Mouse (Mus musculus) limb, embryonic 13.5 days (tissue): ENCODE measurements at regions not wholly inside any gene's neighbourhood (a gene's known extent, or its start where the extent isn't known, plus 50 kb on each side); places are given as distances from the start of the nearest gene placed in this dataset.

Experiments used
- ATAC-seq: fragments of 200-750 bp; cut with Nextera tagmentation; 2 replicates; pipeline ENCODE4 v1.8.0; 2017; ENCODE audit warnings: low read depth, moderate number of reproducible peaks, moderate TSS enrichment; ENCODE audit not compliant: low FRiP score
- H3K27ac ChIP-seq: fragments of 300-500 bp; sonication (generic); 2 replicates; pipeline ENCODE4 v1.5.1; 2015; ENCODE audit warnings: inconsistent platforms, mild to moderate bottlenecking, moderate library complexity
- H3K27me3 ChIP-seq: fragments of 300-500 bp; sonication (generic); 2 replicates; pipeline ENCODE4 v1.6.1; 2015; ENCODE audit warnings: mild to moderate bottlenecking, inconsistent platforms
- H3K36me3 ChIP-seq: fragments of 300-500 bp; sonication (generic); 2 replicates; pipeline ENCODE4 v1.6.1; 2015; ENCODE audit warnings: inconsistent platforms, mild to moderate bottlenecking, moderate library complexity
- H3K4me1 ChIP-seq: fragments of 300-500 bp; sonication (generic); 2 replicates; pipeline ENCODE4 v1.6.1; 2015; ENCODE audit warnings: inconsistent platforms
- H3K4me2 ChIP-seq: fragments of 300-500 bp; sonication (generic); replicated peaks from 2 replicates; pipeline ENCODE4 v1.6.1; 2015; ENCODE audit warnings: inconsistent platforms, mild to moderate bottlenecking, moderate library complexity
- H3K4me3 ChIP-seq: fragments of 300-500 bp; sonication (generic); 2 replicates; pipeline ENCODE4 v1.5.1; 2015; ENCODE audit warnings: moderate library complexity, mild to moderate bottlenecking, inconsistent platforms
- H3K9ac ChIP-seq: fragments of 300-500 bp; sonication (generic); 2 replicates; pipeline ENCODE4 v1.6.1; 2015; ENCODE audit warnings: mild to moderate bottlenecking, inconsistent platforms
- H3K9me3 ChIP-seq: fragments of 300-500 bp; sonication (generic); 2 replicates; pipeline ENCODE4 v1.6.1; 2016; ENCODE audit warnings: inconsistent platforms
- WGBS: fragments of 180-500 bp; shearing (Covaris S2); methylation state at CpG from one replicate; pipeline ENCODE4 v1.1.7; 2015; 5-methylcytosine and 5-hydroxymethylcytosine counted together

GRCm38 (mm10) chr5:102295564-102295963 lies 185.6 kb upstream of the Arhgap24 start:
- Histone ChIP-seq H3K9me3 (no peaks in the 10 kb centered on the region), H3K4me1 (no peaks in the 10 kb centered on the region), H3K27me3 (no peaks in the 10 kb centered on the region), H3K4me3 (no peak overlapping the region), H3K4me2 (no peak overlapping the region), H3K27ac (no peak overlapping the region), H3K9ac (no peak overlapping the region), H3K36me3 (no peaks in the 10 kb centered on the region)
- 88% methylated on average over 5 of the region's 5 CpGs for WGBS
- no peak for ATAC-seq

- no peaks in the 10 kb centered on the region for H3K9me3 ChIP-seq
- ATAC-seq = no peak
- no peak overlapping the region for H3K4me2 ChIP-seq
- no peaks in the 10 kb centered on the region for H3K27me3 ChIP-seq
- no peaks in the 10 kb centered on the region for H3K4me1 ChIP-seq
- H3K9ac ChIP-seq = no peak overlapping the region
- no peak overlapping the region for H3K4me3 ChIP-seq
- no peak overlapping the region for H3K27ac ChIP-seq
- H3K36me3 ChIP-seq = no peaks in the 10 kb centered on the region
These were observed 174.9 kb upstream of the Arhgap24 start for GRCm38 (mm10) chr5:102306309-102306708.

GRCm38 (mm10) chr5:102306718-102307117 lies 174.5 kb upstream of the Arhgap24 start:
- H3K4me1 ChIP-seq = no peaks in the 10 kb centered on the region
- no peak overlapping the region for H3K4me3 ChIP-seq
- H3K9ac ChIP-seq = no peak overlapping the region
- no peaks in the 10 kb centered on the region for H3K27me3 ChIP-seq
- ATAC-seq = no peak
- 61% methylated on average over 3 of the region's 3 CpGs for WGBS
- no peaks in the 10 kb centered on the region for H3K36me3 ChIP-seq
- no peaks in the 10 kb centered on the region for H3K9me3 ChIP-seq
- H3K27ac ChIP-seq = no peak overlapping the region
- H3K4me2 ChIP-seq = no peak overlapping the region

GRCm38 (mm10) chr5:102311570-102311969 lies 169.6 kb upstream of the Arhgap24 start:
- ATAC-seq = no peak
- Histone ChIP-seq H3K4me3 (no peak overlapping the region), H3K9ac (no peak overlapping the region), H3K27me3 (no peaks in the 10 kb centered on the region), H3K4me1 (no peaks in the 10 kb centered on the region), H3K9me3 (no peaks in the 10 kb centered on the region), H3K27ac (no peak overlapping the region), H3K4me2 (no peak overlapping the region), H3K36me3 (no peaks in the 10 kb centered on the region)

GRCm38 (mm10) chr5:102328197-102328784 lies 152.9 kb upstream of the Arhgap24 start:
- Histone ChIP-seq H3K4me1 (no peaks in the 10 kb centered on the region), H3K36me3 (no peaks in the 10 kb centered on the region), H3K9ac (no peak overlapping the region), H3K4me3 (no peak overlapping the region), H3K4me2 (no peak overlapping the region), H3K27ac (no peak overlapping the region), H3K9me3 (no peaks in the 10 kb centered on the region), H3K27me3 (no peaks in the 10 kb centered on the region)
- ATAC-seq = no peak
- 60% methylated on average over 2 of the region's 2 CpGs for WGBS

GRCm38 (mm10) chr5:102333894-102334293 lies 147.3 kb upstream of the Arhgap24 start:
- no peak overlapping the region for H3K4me3 ChIP-seq
- H3K27ac ChIP-seq = no peak overlapping the region
- WGBS = 70% methylated on average over 5 of the region's 5 CpGs
- H3K4me2 ChIP-seq = no peak overlapping the region
- no peaks in the 10 kb centered on the region for H3K36me3 ChIP-seq
- no peaks in the 10 kb centered on the region for H3K27me3 ChIP-seq
- no peak overlapping the region for H3K9ac ChIP-seq
- no peak for ATAC-seq
- H3K9me3 ChIP-seq = no peaks in the 10 kb centered on the region
- H3K4me1 ChIP-seq = no peaks in the 10 kb centered on the region

GRCm38 (mm10) chr5:102334442-102335197 lies 146.6 kb upstream of the Arhgap24 start:
- 56% methylated on average over 13 of the region's 13 CpGs for WGBS
- Histone ChIP-seq H3K4me2 (0 out of 2 replicates have a peak overlapping the region, but pooled peaks have one; percentile 9), H3K9ac (no peak overlapping the region), H3K27ac (no peak overlapping the region; the same call in 1 of the 2 replicates), H3K4me1 (no peaks in the 10 kb centered on the region), H3K4me3 (no peak overlapping the region), H3K36me3 (no peaks in the 10 kb centered on the region), H3K9me3 (no peaks in the 10 kb centered on the region), H3K27me3 (no peaks in the 10 kb centered on the region)
- ATAC-seq = no peak

GRCm38 (mm10) chr5:102366481-102366880 lies 114.7 kb upstream of the Arhgap24 start:
- WGBS = 57% methylated on average over 3 of the region's 3 CpGs
- H3K27me3 ChIP-seq = no peaks in the 10 kb centered on the region
- H3K9ac ChIP-seq = no peak overlapping the region
- H3K36me3 ChIP-seq = no peaks in the 10 kb centered on the region
- no peaks in the 10 kb centered on the region for H3K4me1 ChIP-seq
- H3K4me3 ChIP-seq = no peak overlapping the region
- no peak overlapping the region for H3K27ac ChIP-seq
- ATAC-seq = no peak
- peaks cover 4% of the 10 kb centered on the region; the same call in 1 of the 2 replicates for H3K9me3 ChIP-seq
- no peak overlapping the region for H3K4me2 ChIP-seq

GRCm38 (mm10) chr5:102373309-102373971 lies 107.8 kb upstream of the Arhgap24 start:
- Histone ChIP-seq H3K4me2 (peak overlapping the region; percentile 49), H3K9ac (no peak overlapping the region), H3K36me3 (no peaks in the 10 kb centered on the region), H3K27me3 (no peaks in the 10 kb centered on the region), H3K27ac (no peak overlapping the region), H3K4me1 (peaks cover 14% of the 10 kb centered on the region), H3K4me3 (0 out of 2 replicates have a peak overlapping the region, but pooled peaks have one; percentile 7), H3K9me3 (no peaks in the 10 kb centered on the region)
- 55% methylated on average over 6 of the region's 6 CpGs for WGBS
- peak; percentile 83 for ATAC-seq

GRCm38 (mm10) chr5:102373972-102374755 lies 107.0 kb upstream of the Arhgap24 start:
- Histone ChIP-seq H3K4me2 (peak overlapping the region; percentile 49), H3K27ac (no peak overlapping the region), H3K27me3 (no peaks in the 10 kb centered on the region), H3K36me3 (no peaks in the 10 kb centered on the region), H3K9ac (no peak overlapping the region), H3K9me3 (no peaks in the 10 kb centered on the region), H3K4me1 (peaks cover 14% of the 10 kb centered on the region), H3K4me3 (no peak overlapping the region)
- no peak for ATAC-seq
- WGBS = 16% methylated on average over 11 of the region's 11 CpGs

GRCm38 (mm10) chr5:102375339-102375738 lies 105.9 kb upstream of the Arhgap24 start:
- Histone ChIP-seq H3K27me3 (no peaks in the 10 kb centered on the region), H3K4me2 (no peak overlapping the region), H3K9me3 (no peaks in the 10 kb centered on the region), H3K4me1 (peaks cover 14% of the 10 kb centered on the region), H3K27ac (no peak overlapping the region), H3K9ac (no peak overlapping the region), H3K36me3 (no peaks in the 10 kb centered on the region), H3K4me3 (no peak overlapping the region)
- WGBS = 71% methylated on average over 2 of the region's 2 CpGs
- ATAC-seq = no peak

- H3K9ac ChIP-seq = no peak overlapping the region
- H3K4me1 ChIP-seq = peaks cover 11% of the 10 kb centered on the region; the same call in 1 of the 2 replicates
- no peaks in the 10 kb centered on the region for H3K27me3 ChIP-seq
- no peak overlapping the region for H3K4me3 ChIP-seq
- H3K36me3 ChIP-seq = no peaks in the 10 kb centered on the region
- H3K4me2 ChIP-seq = no peak overlapping the region
- ATAC-seq = no peak
- H3K27ac ChIP-seq = no peak overlapping the region
- no peaks in the 10 kb centered on the region for H3K9me3 ChIP-seq
- WGBS = 80% methylated on average over 3 of the region's 3 CpGs
These were observed 87.2 kb upstream of the Arhgap24 start for GRCm38 (mm10) chr5:102393941-102394340.
